In genomic region chr11:17159738-17160241, GRCm38 (mm10) we compare ENCODE assay signal across 8 mouse cellular contexts. TPM values are rescaled to one million over a fixed set of nuclear protein-coding genes. Genes with fewer than 3 reads are reported as not detected.
DNase-seq lines count a peak whose midpoint lies in the region; ATAC-seq and TF ChIP-seq lines count a peak whose summit lies in the region.

No protein-coding gene starts in this region.

- no peak for TF ChIP-seq POLR2A in ES-Bruce4 (IDR thresholded peaks at IDR 0.05; ENCODE audit: insufficient read depth, low read length)

- H3K9me3 ChIP-seq in ES-Bruce4 (replicated peaks; ENCODE audit: control insufficient read depth, insufficient read depth, low read length, poor library complexity, severe bottlenecking), result no peaks in the 10 kb centered on the region
- no peaks in the 10 kb centered on the region for H3K9me3 ChIP-seq in forebrain, embryonic 15.5 days
- H3K9me3 ChIP-seq in liver, postnatal 0 days (ENCODE audit: low read length), result no peaks in the 10 kb centered on the region
- no peaks in the 10 kb centered on the region for H3K9me3 ChIP-seq in neural tube, embryonic 15.5 days (replicated peaks)

- H3K4me2 ChIP-seq in forebrain, embryonic 15.5 days (replicated peaks), result peak overlapping the region; percentile 74
- H3K4me2 ChIP-seq in liver, postnatal 0 days (ENCODE audit: low read depth, low read length), result peak overlapping the region; percentile 88
- peak overlapping the region; percentile 80 for H3K4me2 ChIP-seq in neural tube, embryonic 15.5 days

- no peaks in the 10 kb centered on the region for H3K36me3 ChIP-seq in ES-Bruce4 (ENCODE audit: control insufficient read depth, insufficient read depth, low read length, poor library complexity, severe bottlenecking)
- no peaks in the 10 kb centered on the region for H3K36me3 ChIP-seq in forebrain, embryonic 15.5 days
- H3K36me3 ChIP-seq in liver, postnatal 0 days (replicated peaks; ENCODE audit: insufficient read depth, low read length), result no peaks in the 10 kb centered on the region
- H3K36me3 ChIP-seq in neural tube, embryonic 15.5 days, result no peaks in the 10 kb centered on the region

- peak; percentile 38 for ATAC-seq in forebrain, embryonic 15.5 days (replicated peaks)
- ATAC-seq in liver, postnatal 0 days, result peak; percentile 28
- peak; percentile 53; the same call in 1 of the 2 replicates for ATAC-seq in neural tube, embryonic 15.5 days (ENCODE audit: low FRiP score)

- no peaks in the 10 kb centered on the region for H3K27me3 ChIP-seq in ES-Bruce4 (ENCODE audit: control insufficient read depth, insufficient read depth, low read length, poor library complexity, severe bottlenecking)
- no peaks in the 10 kb centered on the region for H3K27me3 ChIP-seq in forebrain, embryonic 15.5 days
- H3K27me3 ChIP-seq in liver, postnatal 0 days (ENCODE audit: insufficient read depth, low read length), result no peaks in the 10 kb centered on the region
- no peaks in the 10 kb centered on the region for H3K27me3 ChIP-seq in neural tube, embryonic 15.5 days (replicated peaks)

- intact Hi-C loops in heart, postnatal 14 days (cut with DNase I), result loop anchor here (2.0 to 5.0 kb wide), 3 partner anchors 53 to 207 kb away; partner anchors contain the start of genes C1d and Fbxo48

- no peaks in the 10 kb centered on the region for H3K4me1 ChIP-seq in ES-Bruce4 (ENCODE audit: control insufficient read depth, insufficient read depth, low read length)
- H3K4me1 ChIP-seq in forebrain, embryonic 15.5 days, result peaks cover 36% of the 10 kb centered on the region
- H3K4me1 ChIP-seq in liver, postnatal 0 days (ENCODE audit: insufficient read depth), result peaks cover 22% of the 10 kb centered on the region
- H3K4me1 ChIP-seq in neural tube, embryonic 15.5 days, result peaks cover 35% of the 10 kb centered on the region

- 0% methylated on average over 46 of the region's 46 CpGs for WGBS in forebrain, embryonic 15.5 days
- 8% methylated on average over 40 of the region's 46 CpGs for WGBS in liver, postnatal 0 days (ENCODE audit: insufficient replicate concordance)
- WGBS in neural tube, embryonic 15.5 days, result under 1% methylated on average over 38 of the region's 46 CpGs

- peak; percentile 16 for DNase-seq in c-Kit-positive CD71-negative TER-119-negative erythroid progenitor cells, embryonic 14.5 days (ENCODE audit: low read depth)
- DNase-seq in heart, postnatal 14 days, result peak; percentile 41 to 50
- DNase-seq in layer of hippocampus, adult 2 months (ENCODE audit: low spot score in 2 of 2), result peak; percentile 60 to 76
- peak; percentile 63 for DNase-seq in liver, postnatal 0 days
- DNase-seq in testis, postnatal 14 days (ENCODE audit: low spot score), result peak; percentile 38

- H3K9ac ChIP-seq in ES-Bruce4 (ENCODE audit: low read depth, poor library complexity, severe bottlenecking), result peak overlapping the region; percentile 97
- H3K9ac ChIP-seq in forebrain, embryonic 15.5 days (replicated peaks), result peak overlapping the region; percentile 96
- peak overlapping the region; percentile 96 for H3K9ac ChIP-seq in liver, postnatal 0 days (replicated peaks)
- H3K9ac ChIP-seq in neural tube, embryonic 15.5 days (replicated peaks), result peak overlapping the region; percentile 95

- peak overlapping the region; percentile 74 for H3K27ac ChIP-seq in ES-Bruce4 (ENCODE audit: insufficient read depth, low read length)
- peak overlapping the region; percentile 90 for H3K27ac ChIP-seq in forebrain, embryonic 15.5 days (replicated peaks)
- H3K27ac ChIP-seq in layer of hippocampus, adult 2 months, result peak overlapping the region; percentile 99
- peak overlapping the region; percentile 96 for H3K27ac ChIP-seq in liver, postnatal 0 days (ENCODE audit: low read depth)
- H3K27ac ChIP-seq in neural tube, embryonic 15.5 days (replicated peaks), result peak overlapping the region; percentile 97

- peak overlapping the region; percentile 100 for H3K4me3 ChIP-seq in ES-Bruce4 (ENCODE audit: low read depth, low read length)
- peak overlapping the region; percentile 87 for H3K4me3 ChIP-seq in forebrain, embryonic 15.5 days
- peak overlapping the region; percentile 95 for H3K4me3 ChIP-seq in layer of hippocampus, adult 2 months
- peak overlapping the region; percentile 94 for H3K4me3 ChIP-seq in liver, postnatal 0 days (ENCODE audit: low read depth, low read length)
- H3K4me3 ChIP-seq in neural tube, embryonic 15.5 days (replicated peaks), result peak overlapping the region; percentile 94

- no peak for TF ChIP-seq EP300 in ES-Bruce4 (IDR thresholded peaks at IDR 0.05; ENCODE audit: insufficient read depth, low read depth, low read length)
- TF ChIP-seq EP300 in liver, postnatal 0 days (IDR thresholded peaks at IDR 0.05; ENCODE audit: low read depth), result no peak

- no peak for TF ChIP-seq CTCF in ES-Bruce4 (IDR thresholded peaks at IDR 0.05; ENCODE audit: low read depth, low read length)
- no peak for TF ChIP-seq CTCF in layer of hippocampus, adult 2 months (conservative IDR thresholded peaks at IDR 0.05)
- TF ChIP-seq CTCF in liver, postnatal 0 days (IDR thresholded peaks at IDR 0.05; ENCODE audit: low read depth), result no peak

RNA-seq across cellular contexts. Expression of gene Ppp3r1, which starts 0.7 kb away (rescaled TPM):
- 73.9 and 75.4 TPM in 2 replicates for polyA plus RNA-seq in ES-Bruce4 (2011; ENCODE audit: insufficient read depth, insufficient read length, low read depth, missing spikeins)
- 166 and 176 TPM in 2 replicates for polyA plus RNA-seq in forebrain, embryonic 15.5 days (2015; fragmentation: Nextera tagmentation; extraction: Ambion mirVana)
- total RNA-seq in heart, postnatal 14 days (2021), result 10 to 100 TPM; 66.5 to 69.7 TPM
- 100 to 1,000 TPM; 877 to 906 TPM for total RNA-seq in layer of hippocampus, adult 2 months (2021)
- polyA plus RNA-seq in liver, postnatal 0 days (2015; fragmentation: Nextera tagmentation; extraction: Ambion mirVana), result 31.1 and 32.1 TPM in 2 replicates
- polyA plus RNA-seq in neural tube, embryonic 15.5 days (2015; fragmentation: Nextera tagmentation; extraction: Ambion mirVana), result 244 and 269 TPM in 2 replicates

RNA-seq across cellular contexts. Expression of gene Wdr92, which starts 22.1 kb away (rescaled TPM):
- 39.8 and 44.6 TPM in 2 replicates for polyA plus RNA-seq in ES-Bruce4 (2011; ENCODE audit: insufficient read depth, insufficient read length, low read depth, missing spikeins)
- polyA plus RNA-seq in forebrain, embryonic 15.5 days (2015; fragmentation: Nextera tagmentation; extraction: Ambion mirVana), result 19.2 and 20.7 TPM in 2 replicates
- 1 to 10 TPM; 7.6 to 10.0 TPM for total RNA-seq in heart, postnatal 14 days (2021)
- 10 to 100 TPM in 1 of 2 experiments, 1 to 10 TPM in 1; 9.5 to 10.2 TPM for total RNA-seq in layer of hippocampus, adult 2 months (2021)
- 8.5 and 8.8 TPM in 2 replicates for polyA plus RNA-seq in liver, postnatal 0 days (2015; fragmentation: Nextera tagmentation; extraction: Ambion mirVana)
- 18.0 and 20.3 TPM in 2 replicates for polyA plus RNA-seq in neural tube, embryonic 15.5 days (2015; fragmentation: Nextera tagmentation; extraction: Ambion mirVana)

RNA-seq across cellular contexts. Expression of gene Pno1, which starts 51.6 kb away (rescaled TPM):
- 93.5 and 104 TPM in 2 replicates for polyA plus RNA-seq in ES-Bruce4 (2011; ENCODE audit: insufficient read depth, insufficient read length, low read depth, missing spikeins)
- polyA plus RNA-seq in forebrain, embryonic 15.5 days (2015; fragmentation: Nextera tagmentation; extraction: Ambion mirVana), result 41.0 and 41.5 TPM in 2 replicates
- total RNA-seq in heart, postnatal 14 days (2021), result 10 to 100 TPM; 24.2 to 28.3 TPM
- total RNA-seq in layer of hippocampus, adult 2 months (2021), result 10 to 100 TPM; 27.6 TPM
- polyA plus RNA-seq in liver, postnatal 0 days (2015; fragmentation: Nextera tagmentation; extraction: Ambion mirVana), result 37.1 and 37.2 TPM in 2 replicates
- 54.8 and 56.1 TPM in 2 replicates for polyA plus RNA-seq in neural tube, embryonic 15.5 days (2015; fragmentation: Nextera tagmentation; extraction: Ambion mirVana)

Comparison
In these comparisons a context has a peak if more than half of its experiments do, and no peak if none do; other contexts are left out.
1. Peak in every context shown above with its lines: DNase-seq, ATAC-seq, H3K4me3 ChIP-seq and H3K27ac ChIP-seq.
2. DNase-seq: peak in every context shown above with its lines; median percentile 68 in layer of hippocampus, adult 2 months; 63 in liver, postnatal 0 days; 46 in heart, postnatal 14 days; 38 in testis, postnatal 14 days; 16 in c-Kit-positive CD71-negative TER-119-negative erythroid progenitor cells, embryonic 14.5 days.